Mouse (Mus musculus): ENCODE results near the gene Kctd8.

DNA sequence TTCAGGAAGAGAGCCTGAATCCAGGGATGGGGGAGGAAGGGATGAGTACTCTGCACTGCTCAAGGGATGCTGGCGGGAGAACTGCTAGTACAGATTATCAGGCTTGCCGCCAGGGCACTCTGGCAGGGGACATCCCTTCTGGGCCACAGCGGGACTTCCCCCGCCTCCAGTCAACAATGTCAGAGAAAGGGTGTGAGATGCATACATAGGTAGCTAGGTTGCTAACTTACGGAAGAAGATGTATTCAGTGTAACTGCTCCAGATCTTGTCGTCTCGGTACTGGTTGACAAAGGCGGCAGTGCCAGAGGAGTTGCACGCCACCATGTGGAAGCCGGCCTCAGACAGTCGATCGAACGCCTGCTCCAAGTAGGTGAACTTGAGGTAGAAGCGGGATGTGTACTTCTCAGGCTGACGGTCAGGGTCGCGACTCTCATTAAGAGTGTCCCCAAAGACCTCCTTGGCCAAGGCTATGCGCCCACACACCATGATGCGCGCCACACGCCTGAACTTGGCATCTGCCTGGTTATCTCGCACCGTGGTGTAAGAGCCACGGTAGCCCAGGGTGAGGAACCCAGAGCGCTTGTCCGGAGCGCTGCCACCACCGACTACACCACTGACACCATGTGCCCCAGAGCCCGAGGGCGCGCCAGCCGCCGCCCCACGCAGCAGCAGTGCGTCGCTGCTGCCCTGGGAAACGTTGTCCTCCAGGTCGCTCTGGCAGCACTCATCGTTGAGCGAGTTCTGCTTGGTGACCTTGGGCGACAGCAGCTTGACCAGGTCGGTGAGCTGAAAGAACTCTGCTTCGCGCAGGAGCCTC, 1.2 kb downstream of the Kctd8 start:
- TF ChIP-seq POLR2AphosphoS2 (IDR thresholded peaks at IDR 0.05; ENCODE audit: insufficient read length, low read depth): no peak
- no peak for TF ChIP-seq MAX (IDR thresholded peaks at IDR 0.05; ENCODE audit: low read depth)
- TF ChIP-seq POLR2A (IDR thresholded peaks at IDR 0.05; ENCODE audit: insufficient read length, low read depth): no peak
- no peak for TF ChIP-seq TCF12 (IDR thresholded peaks at IDR 0.05; ENCODE audit: insufficient read depth, poor library complexity, severe bottlenecking)
